Mouse (Mus musculus) embryonic facial prominence, embryonic 14.5 days (tissue): ENCODE measurements around the gene Smagp. TPM values are rescaled to one million over a fixed set of nuclear protein-coding genes. Genes with fewer than 3 reads are reported as not detected.

Source experiments
- ATAC-seq: fragments of 200-750 bp; cut with Nextera tagmentation; 2 replicates; pipeline ENCODE4 v1.8.0; 2017; ENCODE audit warnings: low read depth, moderate number of reproducible peaks, moderate TSS enrichment
- DNase-seq: peaks from one replicate; pipeline ENCODE4 v3.0.0-alpha.2; 2015; ENCODE audit warnings: low spot score
- H3K27ac ChIP-seq: fragments of 300-500 bp; sonication (generic); replicated peaks from 2 replicates; pipeline ENCODE4 v1.5.1; 2014; ENCODE audit warnings: low read depth, mild to moderate bottlenecking, low read length, moderate library complexity
- H3K27me3 ChIP-seq: fragments of 300-500 bp; sonication (generic); replicated peaks from 2 replicates; pipeline ENCODE4 v1.6.1; 2014; ENCODE audit warnings: low read length; ENCODE audit not compliant: control insufficient read depth, insufficient read depth
- H3K36me3 ChIP-seq: fragments of 300-500 bp; sonication (generic); 2 replicates; pipeline ENCODE4 v1.6.1; 2014; ENCODE audit warnings: low read length, mixed read lengths; ENCODE audit not compliant: control insufficient read depth, insufficient read depth
- H3K4me1 ChIP-seq: fragments of 300-500 bp; sonication (generic); 2 replicates; pipeline ENCODE4 v1.6.1; 2014; ENCODE audit warnings: antibody characterized with exemption, low read length; ENCODE audit not compliant: control insufficient read depth, insufficient read depth
- H3K4me2 ChIP-seq: fragments of 300-500 bp; sonication (generic); 2 replicates; pipeline ENCODE4 v1.6.1; 2014; ENCODE audit warnings: low read depth, mild to moderate bottlenecking, low read length, moderate library complexity, mixed read lengths
- H3K4me3 ChIP-seq: fragments of 300-500 bp; sonication (generic); 2 replicates; pipeline ENCODE4 v1.5.1; 2014; ENCODE audit warnings: low read depth, mild to moderate bottlenecking, low read length
- H3K9ac ChIP-seq: fragments of 300-500 bp; sonication (generic); 2 replicates; pipeline ENCODE4 v1.6.1; 2014; ENCODE audit warnings: low read depth, mild to moderate bottlenecking, low read length, moderate library complexity, mixed read lengths
- H3K9me3 ChIP-seq: fragments of 300-500 bp; sonication (generic); 2 replicates; pipeline ENCODE4 v1.6.1; 2016; ENCODE audit warnings: low read length; ENCODE audit not compliant: control insufficient read depth
- WGBS: fragments of 180-500 bp; shearing (Covaris S2); extraction: QIAGEN DNeasy Blood & Tissue Kit; methylation state at CpG from one replicate; pipeline ENCODE4 v1.1.7; 2014; 5-methylcytosine and 5-hydroxymethylcytosine counted together
- polyA plus RNA-seq: library from polyadenylated mRNA; unstranded; fragments of >200 nt; fragmentation: Nextera tagmentation; extraction: Ambion mirVana; gene quantifications from 2 replicates; pipeline ENCODE4 v1.2.1, GENCODE M21; 2014

The Smagp gene
- polyA plus RNA-seq, 1 experiment from 2014 or later, result 17.2 TPM

GRCm38 (mm10) chr15:100679005-100679404, 42.3 kb upstream of the Smagp start:
- WGBS, result 91% methylated on average over 14 of the region's 14 CpGs
- Histone ChIP-seq H3K9ac (no peak overlapping the region), H3K27me3 (no peaks in the 10 kb centered on the region), H3K4me1 (no peaks in the 10 kb centered on the region), H3K27ac (no peak overlapping the region), H3K4me3 (no peak overlapping the region), H3K4me2 (no peak overlapping the region), H3K9me3 (no peaks in the 10 kb centered on the region), H3K36me3 (no peaks in the 10 kb centered on the region)
- DNase-seq, result no peak
- ATAC-seq, result no peak

- H3K27ac ChIP-seq, result no peak overlapping the region
- H3K4me2 ChIP-seq, result no peak overlapping the region
- no peaks in the 10 kb centered on the region for H3K4me1 ChIP-seq
- no peak for DNase-seq
- no peaks in the 10 kb centered on the region for H3K36me3 ChIP-seq
- 59% methylated on average over 12 of the region's 12 CpGs for WGBS
- no peak overlapping the region for H3K4me3 ChIP-seq
- no peaks in the 10 kb centered on the region for H3K9me3 ChIP-seq
- no peak for ATAC-seq
- no peak overlapping the region for H3K9ac ChIP-seq
- H3K27me3 ChIP-seq, result no peaks in the 10 kb centered on the region
These were observed 41.8 kb upstream of the Smagp start for GRCm38 (mm10) chr15:100678581-100678980.

DNA sequence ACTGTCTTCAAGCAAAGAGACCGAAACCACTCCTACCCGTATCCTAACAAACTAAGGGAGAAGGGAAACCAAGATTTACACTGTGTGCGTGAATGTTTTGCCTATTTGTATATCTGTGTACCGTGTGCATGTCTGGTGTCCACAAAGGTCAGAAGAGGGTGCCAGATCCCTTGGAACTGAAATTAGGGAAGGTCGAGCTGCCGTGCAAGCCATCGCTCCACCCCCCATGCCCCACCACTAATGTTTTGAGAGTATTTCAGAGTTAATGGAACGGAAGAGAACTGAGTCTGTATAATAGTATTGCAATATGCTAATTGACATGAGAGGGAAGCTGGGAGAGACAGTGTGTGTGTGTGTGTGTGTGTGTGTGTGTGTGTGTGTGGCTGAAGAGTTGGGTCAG, 40.9 kb upstream of the Smagp start:
- H3K27ac ChIP-seq, result no peak overlapping the region
- ATAC-seq, result no peak
- DNase-seq, result no peak
- no peak overlapping the region for H3K4me3 ChIP-seq
- no peaks in the 10 kb centered on the region for H3K4me1 ChIP-seq
- no peaks in the 10 kb centered on the region for H3K36me3 ChIP-seq
- no peak overlapping the region for H3K4me2 ChIP-seq
- H3K9ac ChIP-seq, result no peak overlapping the region
- 90% methylated on average over 8 of the region's 8 CpGs for WGBS
- no peaks in the 10 kb centered on the region for H3K9me3 ChIP-seq
- H3K27me3 ChIP-seq, result no peaks in the 10 kb centered on the region

DNA sequence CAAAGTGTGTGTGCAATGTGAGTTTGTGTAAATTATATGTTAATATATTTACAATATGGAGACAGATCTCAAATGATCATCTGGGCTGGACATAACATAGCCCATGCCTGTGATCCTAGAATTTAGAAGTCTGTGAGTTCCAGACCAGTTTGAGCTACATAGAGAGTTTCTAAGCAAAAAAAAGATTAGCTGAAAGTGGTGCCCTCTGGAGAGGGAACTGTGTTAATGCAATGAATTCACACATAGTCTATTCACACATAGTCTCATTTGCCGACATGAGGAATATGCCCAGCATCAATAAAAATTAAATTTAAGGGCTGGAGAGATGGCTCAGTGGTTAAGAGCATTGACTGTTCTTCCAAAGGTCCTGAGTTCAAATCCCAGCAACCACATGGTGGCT, 39.8 kb upstream of the Smagp start:
- 80% methylated on average over 1 of the region's 1 CpGs for WGBS
- no peak overlapping the region for H3K4me3 ChIP-seq
- no peak for ATAC-seq
- no peak for DNase-seq
- no peaks in the 10 kb centered on the region for H3K36me3 ChIP-seq
- no peak overlapping the region for H3K9ac ChIP-seq
- H3K27ac ChIP-seq, result no peak overlapping the region
- H3K4me2 ChIP-seq, result no peak overlapping the region
- H3K27me3 ChIP-seq, result no peaks in the 10 kb centered on the region
- H3K4me1 ChIP-seq, result no peaks in the 10 kb centered on the region
- H3K9me3 ChIP-seq, result no peaks in the 10 kb centered on the region

DNA sequence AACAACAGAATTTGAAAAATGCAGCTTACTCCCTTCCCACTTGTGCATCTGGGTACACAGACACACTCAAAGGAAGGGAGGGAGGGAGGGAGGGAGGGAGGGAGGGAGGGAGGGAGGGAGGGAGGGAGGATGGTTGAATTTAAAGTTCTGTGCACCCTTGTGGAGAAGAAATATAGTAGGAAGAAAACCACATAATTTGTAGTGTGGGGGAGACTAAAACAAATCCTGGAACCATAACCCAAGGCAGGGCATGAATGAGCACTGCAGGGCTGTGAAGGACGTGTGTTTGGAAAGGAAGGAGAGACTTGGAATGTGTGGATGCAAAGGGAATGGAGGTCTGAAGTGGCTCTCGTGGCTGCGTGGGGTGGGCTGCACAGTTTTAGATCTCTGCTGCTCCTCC, 38.7 kb upstream of the Smagp start:
- Histone ChIP-seq H3K27me3 (no peaks in the 10 kb centered on the region), H3K4me3 (no peak overlapping the region), H3K9ac (no peak overlapping the region), H3K36me3 (no peaks in the 10 kb centered on the region), H3K9me3 (no peaks in the 10 kb centered on the region), H3K4me1 (no peaks in the 10 kb centered on the region), H3K27ac (no peak overlapping the region), H3K4me2 (no peak overlapping the region)
- DNase-seq (no peak), ATAC-seq (no peak)
- 66% methylated on average over 3 of the region's 3 CpGs for WGBS

- Histone ChIP-seq H3K4me3 (no peak overlapping the region), H3K36me3 (no peaks in the 10 kb centered on the region), H3K27me3 (no peaks in the 10 kb centered on the region), H3K9me3 (no peaks in the 10 kb centered on the region), H3K27ac (no peak overlapping the region), H3K9ac (no peak overlapping the region), H3K4me1 (no peaks in the 10 kb centered on the region), H3K4me2 (no peak overlapping the region)
- ATAC-seq (no peak), DNase-seq (no peak)
- WGBS, result 87% methylated on average over 10 of the region's 10 CpGs
These were observed 37.8 kb upstream of the Smagp start for GRCm38 (mm10) chr15:100674566-100674965.

DNA sequence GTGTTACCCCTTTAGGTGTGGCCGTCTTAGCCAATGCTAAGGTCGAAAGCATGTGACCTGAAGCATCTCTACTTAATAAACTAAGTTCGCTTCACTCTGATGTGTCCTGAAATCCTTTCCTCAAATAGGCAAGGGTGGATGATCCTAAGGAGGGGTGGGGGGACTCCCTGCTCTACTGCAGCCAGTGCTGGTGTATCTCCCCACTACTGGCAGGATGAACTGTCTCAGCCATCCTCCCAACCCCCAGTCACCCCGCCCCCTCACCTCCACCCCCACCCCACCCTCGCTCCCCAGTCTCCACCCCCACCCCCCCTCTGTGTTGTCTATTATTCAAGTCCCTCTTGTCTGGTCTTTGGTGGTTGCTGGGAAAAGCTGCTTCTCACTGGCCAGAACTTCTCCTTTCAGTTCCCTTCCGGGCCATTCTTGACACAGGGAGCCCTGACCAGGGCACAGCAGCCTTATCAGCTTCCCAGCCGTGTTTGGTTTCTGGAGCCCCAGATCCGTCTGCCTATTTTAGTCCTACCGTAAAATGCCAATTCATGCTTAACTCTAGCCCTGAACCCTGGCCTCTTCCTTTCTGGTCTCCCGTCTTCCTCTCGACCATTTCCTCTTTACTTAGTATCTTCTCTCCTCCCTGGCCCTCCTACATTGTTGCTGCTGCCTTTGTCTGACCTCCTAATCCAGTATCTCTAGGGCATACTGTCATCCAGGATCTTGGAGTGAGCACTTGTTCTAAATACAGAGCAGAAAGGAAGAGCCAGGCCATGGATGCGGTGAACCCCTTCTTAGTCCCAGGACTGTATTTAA, 37.0 kb upstream of the Smagp start:
- no peak overlapping the region for H3K4me2 ChIP-seq
- H3K27me3 ChIP-seq, result no peaks in the 10 kb centered on the region
- WGBS, result 42% methylated on average over 12 of the region's 12 CpGs
- H3K27ac ChIP-seq, result no peak overlapping the region
- DNase-seq (no peak), ATAC-seq (no peak)
- no peak overlapping the region for H3K4me3 ChIP-seq
- no peaks in the 10 kb centered on the region for H3K36me3 ChIP-seq
- H3K4me1 ChIP-seq, result no peaks in the 10 kb centered on the region
- H3K9ac ChIP-seq, result no peak overlapping the region
- H3K9me3 ChIP-seq, result no peaks in the 10 kb centered on the region

DNA sequence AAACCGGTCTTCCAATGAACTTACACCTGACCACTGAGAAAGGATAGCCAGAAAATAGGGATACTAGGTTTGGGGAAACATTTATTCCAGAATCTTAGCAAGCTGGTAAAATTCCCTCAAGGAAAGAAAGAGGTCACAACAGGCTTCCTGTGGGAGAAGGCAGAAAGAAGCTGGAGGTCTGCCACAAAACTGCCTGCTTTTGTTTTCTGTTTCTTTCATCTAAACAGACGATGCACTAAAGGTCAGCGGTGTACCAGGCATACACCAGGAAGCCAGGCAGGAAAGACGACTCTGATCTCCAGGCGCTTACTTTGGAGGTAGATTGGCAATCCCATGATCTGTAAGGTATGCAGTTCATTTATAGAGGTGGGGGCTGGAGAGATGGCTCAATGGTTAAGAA, 34.1 kb upstream of the Smagp start:
- ATAC-seq (no peak), DNase-seq (no peak)
- Histone ChIP-seq H3K4me3 (no peak overlapping the region), H3K9ac (no peak overlapping the region), H3K4me1 (peaks cover 7% of the 10 kb centered on the region), H3K27ac (no peak overlapping the region), H3K36me3 (no peaks in the 10 kb centered on the region), H3K9me3 (no peaks in the 10 kb centered on the region), H3K27me3 (no peaks in the 10 kb centered on the region), H3K4me2 (no peak overlapping the region)
- 77% methylated on average over 5 of the region's 5 CpGs for WGBS

- H3K4me1 ChIP-seq, result peaks cover 9% of the 10 kb centered on the region
- 77% methylated on average over 8 of the region's 8 CpGs for WGBS
- no peak for ATAC-seq
- H3K27me3 ChIP-seq, result no peaks in the 10 kb centered on the region
- no peaks in the 10 kb centered on the region for H3K9me3 ChIP-seq
- no peak overlapping the region for H3K27ac ChIP-seq
- no peak overlapping the region for H3K4me3 ChIP-seq
- H3K36me3 ChIP-seq, result no peaks in the 10 kb centered on the region
- H3K9ac ChIP-seq, result no peak overlapping the region
- DNase-seq, result no peak
- no peak overlapping the region for H3K4me2 ChIP-seq
These were observed 33.3 kb upstream of the Smagp start for GRCm38 (mm10) chr15:100670004-100670403.
